Mouse (Mus musculus) G1E (cell line): ENCODE data around the gene Cdk17.

Experiments used
- CTCF ChIP-seq: IDR thresholded peaks from 2 replicates; pipeline ENCODE4 v1.5.1; 2012; ENCODE audit warnings: low read depth, low read length, inconsistent platforms, mixed read lengths
- GATA1 ChIP-seq: IDR thresholded peaks from 2 replicates; pipeline ENCODE4 v1.6.1; 2012; ENCODE audit warnings: borderline replicate concordance, low read length, inconsistent platforms, mixed read lengths
- GATA2 ChIP-seq: IDR thresholded peaks from 2 replicates; pipeline ENCODE4 v1.6.1; 2012; ENCODE audit warnings: low read depth, low read length, inconsistent platforms, borderline replicate concordance
- POLR2AphosphoS5 ChIP-seq: IDR thresholded peaks from 2 replicates; pipeline ENCODE4 v1.6.1; 2012; ENCODE audit warnings: low read depth, low read length, inconsistent platforms; ENCODE audit not compliant: insufficient replicate concordance
- TAL1 ChIP-seq: conservative IDR thresholded peaks from 2 replicates; pipeline ENCODE4 v1.6.1; 2012; ENCODE audit warnings: low read depth, low read length, inconsistent platforms, mixed read lengths

DNA sequence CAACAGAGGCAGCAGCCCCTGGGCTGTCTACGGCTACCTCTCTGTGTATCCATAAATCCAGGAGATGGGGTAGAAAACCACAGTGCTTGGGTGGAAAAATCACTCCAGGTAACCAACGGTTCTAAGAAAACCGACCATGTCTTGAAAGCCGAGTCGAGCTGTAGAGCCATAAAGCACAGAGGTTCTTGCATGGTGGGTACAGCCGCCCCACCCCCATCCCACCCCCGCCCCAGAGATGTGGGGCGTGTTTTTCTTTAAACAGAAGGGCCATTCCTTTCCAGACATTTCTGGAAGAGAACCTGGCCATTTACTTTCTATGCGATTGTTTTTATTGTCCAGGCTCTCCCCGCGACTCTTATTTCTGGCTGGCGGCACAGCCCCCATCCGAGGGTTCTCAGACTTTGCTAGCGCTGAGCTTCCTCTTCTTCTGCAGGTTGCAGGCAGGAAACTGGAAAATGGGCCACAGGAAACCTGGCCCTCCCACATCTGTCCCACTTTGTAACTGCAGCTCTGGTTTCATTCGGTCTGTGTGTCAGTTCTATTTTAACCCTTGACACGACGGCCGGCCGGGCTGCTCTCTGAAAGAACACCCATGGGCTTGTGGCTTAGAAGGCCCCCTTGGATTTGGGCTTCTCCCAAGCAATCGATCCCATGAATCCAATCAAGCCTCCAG, 134.0 kb downstream of the Cdk17 start:
- TF ChIP-seq CTCF (no peak), GATA1 (no peak), GATA2 (no peak), TAL1 (no peak), POLR2AphosphoS5 (no peak)
